Mouse (Mus musculus): ENCODE data around the gene Ntn4.

The Ntn4 gene

GRCm38 (mm10) chr10:93783216-93784013, 142.9 kb downstream of the Ntn4 start:
- no peak for DNase-seq (ENCODE audit: low read depth, low spot score)
